Mouse (Mus musculus): ENCODE measurements around the gene Gm21970.
A peak's percentile ranks its signal among the peaks of the same experiment; 100 is the strongest.

The Gm21970 gene

GRCm38 (mm10) chr16:91373473-91374252 is 17.9 kb upstream of the Gm21970 start:
- no peak for DNase-seq

DNA sequence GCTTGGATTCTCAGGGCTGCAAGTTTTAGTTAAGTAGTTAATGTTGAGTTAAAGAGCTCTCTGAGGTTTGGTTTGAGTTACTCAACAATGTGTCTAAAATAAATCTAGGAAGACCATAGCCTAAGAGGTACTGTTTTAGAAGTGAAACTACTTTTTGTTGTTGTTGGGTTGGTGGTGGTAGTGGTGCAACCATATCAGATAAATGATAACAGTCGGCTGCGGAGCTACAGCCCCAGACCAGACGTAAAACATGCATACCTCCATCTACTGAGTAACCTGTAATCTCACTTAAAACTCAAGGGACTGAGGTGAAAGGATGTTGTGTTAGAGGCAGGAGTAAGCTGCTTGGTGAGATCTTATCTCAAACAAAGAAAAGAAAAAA is 17.3 kb upstream of the Gm21970 start:
- DNase-seq = no peak

DNA sequence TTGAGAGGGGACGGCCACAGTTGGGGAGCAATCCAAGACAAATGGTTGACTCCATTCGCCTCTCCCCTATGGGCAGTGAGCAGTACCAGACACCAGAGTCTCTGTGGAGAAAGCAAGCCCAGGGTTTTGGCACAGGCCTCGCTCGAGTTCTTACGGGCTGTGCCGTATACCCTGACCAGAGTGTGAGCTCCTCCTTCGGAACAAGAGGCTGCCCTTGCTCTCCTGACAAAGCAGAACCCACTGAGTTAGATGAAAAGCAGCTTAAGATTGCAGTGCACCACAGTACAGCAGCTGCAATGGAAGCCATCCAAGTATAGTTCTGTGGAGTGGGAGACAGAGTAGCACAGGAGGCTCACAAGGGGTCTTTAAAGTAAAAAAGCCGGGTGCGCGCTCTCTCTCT is 14.8 kb upstream of the Gm21970 start:
- DNase-seq = no peak

GRCm38 (mm10) chr16:91378431-91378986 is 13.0 kb upstream of the Gm21970 start:
- no peak for DNase-seq

- no peak for DNase-seq
These were observed 12.5 kb upstream of the Gm21970 start for GRCm38 (mm10) chr16:91378991-91379390.

DNA sequence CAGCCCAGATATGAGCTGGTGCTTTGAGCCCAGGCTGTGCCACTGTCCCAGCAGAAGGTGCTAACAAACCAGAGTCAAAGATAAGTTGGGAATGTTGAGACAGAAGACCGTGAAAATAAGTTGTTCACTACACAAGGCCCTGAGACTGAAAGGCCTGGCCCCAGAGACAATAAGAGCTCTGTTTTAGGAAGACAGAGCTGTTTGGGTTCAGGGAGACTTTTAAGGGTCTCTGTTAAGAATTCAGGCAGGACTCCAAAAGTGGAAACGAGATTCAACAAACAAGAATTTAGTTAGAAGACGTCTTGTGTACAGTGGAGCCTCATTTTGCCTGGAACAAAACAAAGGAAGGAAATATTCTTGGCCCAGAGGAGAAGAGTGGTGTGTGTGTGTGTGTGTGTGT is 12.1 kb upstream of the Gm21970 start:
- no peak for DNase-seq

- no peak for DNase-seq
These were observed 11.4 kb upstream of the Gm21970 start for GRCm38 (mm10) chr16:91380151-91380550.

GRCm38 (mm10) chr16:91381606-91382005 is 9.9 kb upstream of the Gm21970 start:
- DNase-seq = no peak

GRCm38 (mm10) chr16:91382261-91382790 is 9.2 kb upstream of the Gm21970 start:
- DNase-seq = no peak

- no peak for DNase-seq
These were observed 7.3 kb upstream of the Gm21970 start for GRCm38 (mm10) chr16:91384221-91384620.

DNA sequence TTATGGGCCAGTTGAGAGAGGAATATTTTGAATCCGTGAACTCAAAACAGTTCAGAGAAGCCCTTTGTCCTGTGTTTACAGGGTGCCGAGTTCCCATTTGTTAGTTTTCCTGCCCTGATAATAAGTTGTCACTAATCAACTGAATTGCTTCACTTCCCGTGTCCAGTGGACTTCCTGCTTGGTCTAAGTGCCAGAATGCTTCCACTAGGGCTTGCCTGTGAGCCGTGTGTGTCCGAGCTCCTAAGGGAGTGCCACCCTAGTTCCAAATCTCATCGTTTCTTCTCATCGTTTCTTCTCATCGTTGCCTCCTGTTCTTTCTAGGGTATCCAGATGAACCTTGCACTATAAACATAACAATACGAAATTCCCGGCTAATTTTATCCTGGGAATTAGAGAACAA is 5.9 kb upstream of the Gm21970 start:
- peak; percentile 59 to 71 for DNase-seq

GRCm38 (mm10) chr16:91386419-91387120 is 5.0 kb upstream of the Gm21970 start:
- no peak for DNase-seq

GRCm38 (mm10) chr16:91387121-91387486 is 4.4 kb upstream of the Gm21970 start:
- no peak for DNase-seq

GRCm38 (mm10) chr16:91390100-91390499 is 1.4 kb upstream of the Gm21970 start:
- no peak for DNase-seq

- DNase-seq = no peak
These were observed 3.4 kb downstream of the Gm21970 start for GRCm38 (mm10) chr16:91394826-91395410.

GRCm38 (mm10) chr16:91395633-91396392 is 4.3 kb downstream of the Gm21970 start:
- DNase-seq = no peak

GRCm38 (mm10) chr16:91396844-91397537 is 5.5 kb downstream of the Gm21970 start:
- no peak for DNase-seq

GRCm38 (mm10) chr16:91398030-91398429 is 6.5 kb downstream of the Gm21970 start:
- no peak for DNase-seq

DNA sequence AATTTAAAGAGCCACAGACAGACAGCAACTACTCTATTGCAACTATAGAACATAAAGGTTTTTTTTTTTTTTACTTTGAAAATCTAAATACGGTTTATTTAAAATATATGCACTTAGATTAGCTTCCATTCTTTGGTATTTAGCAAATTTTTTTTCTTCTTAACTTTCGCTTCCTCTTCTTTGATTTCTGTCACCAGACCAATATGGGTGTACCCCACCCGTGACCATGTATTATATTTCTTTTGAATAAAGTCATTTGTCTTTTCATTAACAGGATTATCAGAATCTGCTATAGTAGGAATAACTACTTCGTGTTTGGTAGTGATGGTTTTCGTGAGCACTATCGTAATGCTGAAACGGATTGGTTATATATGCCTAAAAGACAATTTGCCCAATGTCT is 7.4 kb downstream of the Gm21970 start:
- no peak for DNase-seq

- no peak for DNase-seq
These were observed 10.1 kb downstream of the Gm21970 start for GRCm38 (mm10) chr16:91401569-91402165.

GRCm38 (mm10) chr16:91403784-91404183 is 12.3 kb downstream of the Gm21970 start:
- no peak for DNase-seq

DNA sequence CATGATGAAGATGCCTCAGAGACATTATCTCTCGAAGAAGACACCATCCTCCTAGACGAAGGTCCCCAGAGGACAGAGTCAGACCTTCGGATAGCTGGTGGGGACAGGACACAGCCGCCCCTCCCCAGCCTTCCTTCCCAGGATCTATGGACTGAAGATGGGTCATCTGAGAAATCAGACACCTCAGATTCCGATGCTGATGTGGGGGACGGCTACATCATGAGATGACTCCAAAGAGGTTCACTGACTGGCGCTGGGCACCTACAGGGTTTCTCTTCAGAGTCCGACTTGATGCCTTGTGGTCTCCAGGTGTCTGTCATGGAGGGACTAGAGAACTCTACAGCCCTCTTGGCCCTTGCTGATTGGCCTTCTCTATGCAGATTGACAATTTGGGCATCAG is 12.7 kb downstream of the Gm21970 start:
- no peak for DNase-seq

Data from lung, adult 18-20 months (tissue).